Mouse (Mus musculus) right cerebral cortex, adult 2 months (tissue): ENCODE measurements around the gene Shank1.
A peak's percentile ranks its signal among the peaks of the same experiment; 100 is the strongest.
"Not testable (repeated sequence)": the region's sequence is repeated elsewhere in the genome, so short reads cannot be mapped to it uniquely, and the experiment has no call there.

Experiments
- DNase-seq, 2 experiments: peaks; one replicate each; pipeline ENCODE4 v3.0.0; 2021 to 2022; ENCODE audit warnings: low spot score in 2 of 2

Gene Shank1

DNA sequence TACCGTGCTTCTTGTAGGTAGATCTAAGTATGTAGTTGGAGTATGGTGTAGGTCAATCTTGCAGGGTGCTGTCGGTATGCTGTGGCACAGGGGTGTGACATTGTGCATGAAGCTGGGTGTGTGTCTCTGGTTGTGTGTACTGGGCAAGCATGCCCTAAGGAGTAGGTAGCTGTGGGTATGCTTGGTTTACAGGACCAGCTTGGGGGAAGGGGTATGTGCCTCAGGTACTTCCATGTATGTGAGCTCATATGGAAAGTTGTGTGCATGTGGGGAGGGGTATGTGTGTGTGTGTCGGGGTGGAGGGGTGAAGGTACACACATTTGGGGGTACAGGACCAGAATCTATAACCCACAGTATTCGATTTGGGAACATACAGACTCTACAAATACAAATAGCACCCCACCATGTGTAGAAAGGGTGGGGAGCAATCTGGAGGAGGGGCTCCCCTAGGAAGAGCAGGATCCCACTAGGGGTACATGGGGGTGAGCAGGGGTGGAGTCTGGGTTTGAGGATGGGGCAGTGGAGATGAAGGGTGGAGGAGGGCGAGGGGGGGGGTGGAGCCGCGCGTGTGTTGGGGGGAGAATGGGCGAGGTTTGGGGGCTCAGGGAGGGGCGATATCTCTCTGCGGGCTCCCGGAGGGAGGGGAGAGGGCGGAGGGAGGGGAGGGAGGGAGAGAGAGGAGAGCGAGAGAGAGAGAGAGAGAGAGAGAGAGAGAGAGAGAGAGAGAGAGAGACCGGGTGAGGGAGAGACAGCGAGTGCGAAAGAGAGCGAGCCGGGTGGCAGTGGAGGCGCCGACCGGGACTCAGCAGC, at the start of gene Shank1:
Gene Shank1 (plus strand): TSS at position 779 of the 810 bp plus-strand sequence.
- peak; percentile 11 to 20 for DNase-seq

DNA sequence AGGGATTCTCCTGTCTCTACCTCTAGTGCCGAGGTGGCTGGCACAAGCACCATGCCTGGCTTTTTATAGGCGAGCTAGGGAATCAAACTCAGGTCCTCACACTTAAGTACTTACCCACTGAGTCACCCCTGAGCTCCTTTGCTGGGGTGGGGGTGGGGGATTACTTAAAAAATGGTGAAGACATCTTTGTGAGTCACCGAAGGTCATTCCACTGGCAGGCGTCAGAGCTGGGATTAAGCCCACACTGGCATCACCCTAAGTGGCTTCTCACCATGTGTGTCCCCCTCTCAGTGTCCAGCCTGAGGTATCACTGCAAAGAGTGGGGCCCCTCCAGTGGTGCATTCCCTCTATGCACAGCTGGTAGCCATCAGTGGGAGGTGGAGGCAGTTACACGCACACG, 49.6 kb upstream of the Shank1 start:
- no peak for DNase-seq

DNA sequence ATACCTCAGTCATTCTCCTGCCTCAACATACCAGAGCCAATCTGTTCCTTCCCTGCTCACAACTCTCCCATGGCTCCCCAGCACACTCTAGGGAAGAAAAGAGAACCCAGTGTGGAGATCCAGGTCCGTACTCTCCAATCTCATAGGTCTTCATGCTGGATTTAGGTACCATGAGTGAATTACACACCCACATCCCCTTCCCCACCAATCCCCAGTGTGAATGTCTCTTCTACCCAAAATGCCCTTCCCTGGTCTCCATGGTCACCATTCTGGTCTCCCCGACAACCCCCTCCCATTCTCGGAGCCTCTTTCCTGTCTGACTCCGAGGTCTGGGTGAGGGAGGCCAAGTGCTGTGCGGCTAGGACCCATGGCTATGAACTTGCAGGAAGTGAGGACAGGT, 48.9 kb upstream of the Shank1 start, which contains the start of gene Gm15517:
Gene Gm15517 (plus strand): TSS at position 301 of the 400 bp plus-strand sequence.
- DNase-seq, result no peak

DNA sequence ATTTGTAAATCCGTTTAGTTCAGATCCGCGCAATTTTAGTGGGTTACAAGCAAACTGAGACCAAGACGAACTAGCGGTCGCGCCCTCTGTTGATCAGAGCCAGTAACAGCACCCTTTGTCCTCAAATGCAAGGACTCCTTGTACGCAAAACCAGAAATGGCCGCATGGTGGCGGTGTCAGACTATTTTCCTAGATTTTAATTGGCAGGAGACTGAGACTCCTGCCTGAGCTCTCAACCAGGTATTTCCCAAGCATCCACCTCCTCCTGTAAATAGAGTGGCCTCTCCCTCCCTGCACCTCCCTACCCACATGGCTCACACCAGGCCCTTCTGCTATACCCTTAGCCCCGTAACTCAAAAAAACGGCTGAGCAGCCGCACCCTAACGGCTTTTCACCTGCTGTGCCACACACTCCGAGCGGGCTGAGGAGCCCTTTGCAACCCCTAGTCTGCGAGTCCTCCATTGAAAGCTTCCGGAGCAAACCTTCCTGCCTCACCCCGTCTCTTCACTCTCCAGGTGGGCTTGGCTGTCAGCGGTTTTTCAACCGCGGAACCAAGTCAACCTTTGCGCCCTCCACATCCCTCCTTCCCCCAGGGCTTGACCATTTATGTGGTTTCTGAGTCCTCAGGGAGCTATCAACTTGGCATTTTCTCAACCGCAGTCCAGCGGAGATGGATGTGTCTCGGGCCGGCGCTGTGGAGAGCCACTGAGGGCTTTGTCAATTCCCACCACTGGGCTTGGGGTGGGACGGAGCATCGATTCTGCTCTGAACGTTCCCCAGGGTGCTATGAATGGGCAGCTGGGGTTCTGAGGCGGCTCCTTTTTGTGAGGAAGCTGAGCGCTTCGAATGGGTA, 47.0 kb upstream of the Shank1 start:
- peak; percentile 99 for DNase-seq

DNA sequence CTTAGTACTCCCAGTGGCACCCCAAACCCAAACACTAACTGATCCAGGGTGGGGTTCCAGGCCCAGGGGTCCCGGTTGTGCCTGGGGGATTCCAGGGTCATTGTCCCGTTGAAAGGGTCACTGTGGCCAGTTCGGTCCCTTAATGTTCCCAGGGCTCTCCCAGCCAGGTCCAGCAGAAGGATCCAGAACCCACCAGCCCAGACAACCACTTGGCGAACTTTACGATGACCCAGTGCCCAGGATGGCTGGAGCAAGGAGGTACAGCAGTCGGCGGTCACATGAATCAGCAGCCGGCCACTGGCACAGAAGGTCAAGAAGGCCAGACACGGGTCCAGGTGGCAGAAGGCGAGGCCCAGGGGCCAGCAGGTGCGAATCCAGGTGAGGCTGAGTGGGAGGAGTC, 41.9 kb upstream of the Shank1 start:
- no peak for DNase-seq

DNA sequence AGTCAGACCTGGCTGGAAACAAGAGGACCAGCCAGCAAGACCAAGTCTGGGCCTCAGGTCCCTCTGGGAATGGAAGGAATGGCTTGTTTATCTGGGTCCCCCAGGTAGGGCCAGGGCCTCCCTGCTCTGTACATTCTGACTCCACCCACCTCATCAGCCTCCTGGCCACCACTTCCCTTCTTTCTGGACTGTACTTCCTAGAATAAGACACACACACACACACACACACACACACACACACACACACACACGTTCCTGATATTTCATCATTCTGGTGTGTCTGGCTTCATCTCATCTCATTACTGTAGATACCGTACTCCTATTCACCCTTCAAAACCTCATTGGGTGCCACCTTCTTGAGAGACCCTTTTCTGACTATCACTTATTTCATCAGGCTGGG, 40.7 kb upstream of the Shank1 start:
- DNase-seq, result no peak

DNA sequence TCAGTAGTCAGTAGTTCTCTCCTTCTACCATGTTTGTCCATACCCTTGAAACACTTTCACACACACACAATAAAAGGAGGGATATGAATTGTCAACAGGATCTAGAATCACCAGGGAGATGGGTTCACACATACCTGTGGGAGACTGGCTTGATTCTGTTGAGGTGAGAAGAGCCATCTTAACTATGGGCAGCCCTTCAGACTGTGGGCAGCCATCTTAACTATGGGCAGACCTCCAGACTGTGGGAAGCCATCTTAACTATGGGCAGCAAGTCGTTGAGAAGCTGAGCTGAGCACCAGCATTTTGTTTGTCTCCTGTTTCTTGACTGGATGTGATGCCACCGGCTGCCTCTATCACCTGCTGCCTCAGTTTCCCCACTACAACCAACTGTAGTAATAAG, 38.7 kb upstream of the Shank1 start:
- DNase-seq, result no peak

DNA sequence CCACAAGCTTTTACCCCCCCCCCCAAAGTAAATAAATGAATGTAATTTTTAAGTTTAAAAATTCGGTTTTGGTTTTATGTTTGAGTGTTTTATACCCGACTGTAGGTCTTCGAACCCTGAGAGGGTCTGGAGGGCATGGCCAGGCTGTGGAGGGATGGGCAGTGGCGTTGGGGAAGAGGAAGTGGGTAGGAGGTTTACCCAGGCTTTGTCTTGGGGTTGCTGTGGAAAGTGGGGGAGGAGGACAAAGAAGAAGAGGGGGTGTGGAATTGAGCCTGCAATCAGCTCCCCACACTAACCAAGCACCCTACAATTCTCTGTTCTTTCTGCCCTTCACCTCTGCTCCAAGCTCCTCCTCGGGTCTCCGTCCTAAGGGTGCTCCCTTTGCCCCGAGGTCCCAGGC, 37.5 kb upstream of the Shank1 start:
- no peak for DNase-seq

DNA sequence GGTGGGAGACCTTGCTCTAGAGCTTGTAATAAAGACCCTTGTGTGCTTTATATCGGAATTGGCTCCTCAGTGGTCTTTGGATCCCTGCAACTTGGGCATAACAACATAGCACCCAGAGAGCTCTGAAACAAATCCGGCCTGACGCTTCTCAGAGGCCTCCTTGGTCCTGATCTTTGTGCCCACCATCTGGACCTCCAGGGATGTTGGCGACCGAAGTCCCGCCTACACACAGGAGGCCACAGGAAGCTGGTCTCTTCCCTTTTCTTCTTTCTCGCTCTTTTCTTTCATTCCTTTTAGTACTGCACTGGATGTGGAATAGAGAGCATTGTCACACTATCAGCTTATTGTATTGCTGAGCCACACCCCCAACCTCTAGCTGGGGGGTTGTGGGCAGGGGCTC, 36.6 kb upstream of the Shank1 start:
- no peak for DNase-seq

DNA sequence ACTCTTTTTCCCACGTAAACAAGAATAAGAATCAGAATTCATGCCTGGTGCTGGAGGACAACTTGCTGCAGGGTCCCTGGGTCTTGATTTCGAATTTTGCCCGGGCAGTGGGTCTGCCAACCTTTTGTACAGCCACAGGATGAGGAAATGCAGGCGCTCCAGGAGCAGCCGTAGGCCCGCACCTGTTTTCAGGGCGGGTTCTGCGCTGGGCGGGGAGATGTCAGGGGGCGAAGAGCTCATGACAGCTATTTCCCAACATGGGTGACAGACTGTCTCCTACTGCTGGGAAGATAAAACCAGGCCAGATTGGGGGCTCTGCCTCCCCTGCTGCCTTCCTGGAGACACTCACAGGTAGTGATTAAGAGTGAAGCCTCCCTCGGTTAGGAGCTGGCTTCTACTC, 36.0 kb upstream of the Shank1 start:
- no peak for DNase-seq

DNA sequence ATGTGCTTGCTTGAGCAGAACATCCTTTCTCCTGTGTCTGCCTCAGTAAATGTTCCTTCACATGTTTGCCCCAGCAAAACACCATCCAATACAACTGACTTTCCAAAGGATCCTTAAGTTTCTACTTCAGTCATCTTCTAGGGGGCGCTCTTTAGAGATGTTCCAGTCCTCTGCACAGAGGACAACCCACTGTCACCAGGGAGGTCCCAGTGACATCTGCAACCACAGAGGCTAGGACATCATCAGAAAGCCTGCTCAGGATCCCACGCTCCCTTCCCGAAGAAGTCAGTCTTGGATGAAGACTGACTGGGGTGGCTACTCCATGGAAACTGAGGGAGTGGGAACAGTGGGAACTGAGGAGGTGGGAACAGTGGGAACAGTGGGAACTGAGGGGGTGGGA, 34.5 kb upstream of the Shank1 start:
- DNase-seq, result no peak

DNA sequence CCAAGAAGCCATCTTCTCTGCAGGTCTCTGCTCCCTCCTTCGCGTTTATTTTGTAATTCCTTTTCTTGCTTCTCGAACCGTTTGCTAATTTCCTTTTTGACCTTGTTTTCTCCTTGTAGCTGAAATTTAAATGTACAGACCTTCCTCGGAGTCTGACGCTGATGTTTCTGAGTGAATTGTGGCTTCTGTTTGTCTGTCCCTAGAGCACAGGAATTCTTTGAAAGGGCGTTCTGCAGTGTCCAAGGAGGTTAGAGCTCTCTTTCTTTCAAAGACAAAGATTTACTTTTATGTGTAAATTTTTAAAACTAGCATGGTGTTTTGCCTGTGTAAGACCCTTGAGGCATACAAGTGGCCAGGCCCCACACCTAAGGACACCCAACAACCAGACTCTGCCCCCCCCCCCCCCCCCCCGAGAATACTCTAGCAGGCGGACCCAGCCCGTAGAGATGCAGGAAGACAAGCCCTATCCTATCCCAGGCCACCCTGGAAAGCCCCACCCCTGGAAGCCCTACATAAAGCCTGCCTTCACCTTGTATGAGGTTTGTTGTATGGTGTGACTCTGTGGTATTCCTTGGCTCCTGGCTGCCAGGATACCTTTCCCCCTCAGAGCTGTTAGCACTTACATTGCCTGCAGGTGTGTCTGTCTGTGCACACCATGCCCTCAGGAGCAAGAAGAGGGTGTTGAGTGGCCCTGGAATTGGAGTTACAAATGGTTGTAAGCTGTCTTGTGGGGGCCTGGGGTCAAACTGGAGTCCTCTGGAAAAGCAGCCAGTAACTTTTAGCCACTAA, 33.4 kb upstream of the Shank1 start:
- no peak for DNase-seq

DNA sequence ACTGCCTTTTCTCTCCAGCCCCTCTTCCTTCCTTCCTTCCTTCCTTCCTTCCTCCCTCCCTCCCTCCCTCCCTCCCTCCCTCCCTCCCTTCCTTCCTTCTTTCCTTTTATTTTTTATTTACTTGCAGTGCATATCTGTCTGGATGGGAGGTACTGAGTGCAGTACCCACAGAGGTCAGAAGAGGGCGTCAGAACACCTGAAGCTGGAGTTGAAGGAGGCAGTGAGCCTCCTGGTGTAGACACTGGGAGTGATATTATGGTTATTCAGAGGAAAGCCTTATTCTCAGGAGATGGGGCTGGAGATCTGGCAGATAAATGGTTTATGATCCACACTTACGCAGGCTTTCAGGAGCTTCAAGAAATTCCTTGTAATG, 32.8 kb upstream of the Shank1 start:
- DNase-seq, result peak; percentile 55 to 63

DNA sequence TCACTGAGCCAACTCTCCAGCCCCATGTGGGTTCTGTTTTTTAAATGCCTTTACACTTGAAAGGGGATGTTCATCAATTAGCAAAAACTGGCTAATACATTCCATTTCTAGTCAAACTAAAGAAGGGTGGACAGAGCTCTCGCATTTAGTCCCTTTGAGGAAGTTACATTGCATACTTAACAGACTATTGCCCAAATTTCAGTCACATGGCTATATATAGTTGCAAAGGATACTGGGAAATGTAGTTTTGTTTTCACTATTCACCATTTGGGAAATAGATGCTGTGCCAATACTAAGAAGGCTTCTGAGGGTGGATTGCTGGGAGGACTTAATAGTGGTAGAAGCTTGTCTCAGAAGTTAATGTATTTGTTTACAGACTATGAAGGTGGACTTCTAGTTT, 29.1 kb upstream of the Shank1 start:
- DNase-seq, result no peak

DNA sequence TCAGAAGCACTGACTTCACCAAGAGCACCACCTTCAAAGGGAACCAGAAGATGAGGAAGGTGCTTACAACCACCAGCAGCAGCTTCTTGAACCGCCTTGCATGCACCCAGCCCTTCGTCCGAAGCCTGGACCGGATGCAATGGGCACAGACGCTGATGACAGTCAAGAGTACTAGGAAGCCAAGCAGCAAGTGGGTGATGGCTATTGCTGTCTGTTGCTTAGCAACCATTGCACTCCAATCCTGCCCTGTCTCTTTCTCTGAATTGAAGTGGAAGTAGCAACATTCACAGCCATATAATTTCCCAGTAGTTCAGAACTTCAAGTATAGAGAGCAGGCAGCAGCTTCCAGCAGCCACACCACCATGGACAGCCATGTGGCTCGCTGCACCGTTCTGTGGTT, 28.5 kb upstream of the Shank1 start:
- peak in 1 of 2 experiments; percentile 28 for DNase-seq

DNA sequence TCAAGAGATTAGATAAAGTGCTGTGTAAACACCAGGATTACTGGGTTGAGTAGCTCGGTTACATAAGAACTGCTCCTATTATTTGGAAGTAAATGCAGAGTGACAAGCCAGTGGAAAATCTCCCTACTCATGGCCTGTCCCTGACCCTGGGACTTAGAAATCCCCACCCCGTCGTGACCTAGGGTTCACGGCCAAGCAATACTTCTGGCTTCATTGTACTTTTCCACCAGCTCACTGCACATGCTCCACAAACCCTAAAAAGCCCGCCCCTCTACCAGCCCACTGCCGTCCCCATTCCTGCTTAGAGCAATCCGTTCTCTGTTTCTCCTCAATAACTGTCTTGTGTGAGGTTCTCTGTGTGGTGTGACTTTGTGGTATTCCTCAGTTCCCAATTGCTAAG, 22.3 kb upstream of the Shank1 start:
- no peak for DNase-seq

DNA sequence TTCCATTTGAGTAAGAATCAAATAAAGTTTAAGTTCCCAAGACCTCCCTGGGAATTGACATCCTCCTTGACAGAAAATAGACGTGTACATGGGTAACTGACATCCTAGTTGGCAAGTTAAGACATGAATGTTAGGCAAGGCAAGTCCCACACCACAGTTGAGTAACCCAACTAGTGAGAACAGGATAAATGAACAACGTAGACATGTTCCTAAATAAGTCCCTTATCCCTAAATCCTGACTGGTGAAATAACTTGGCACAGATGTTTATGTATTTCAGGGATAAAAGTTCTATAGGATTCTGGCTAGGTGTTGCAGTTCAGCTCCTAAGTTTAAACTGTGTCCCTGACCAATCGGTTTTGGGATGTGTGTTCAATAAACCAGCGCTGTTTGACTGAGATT, 19.1 kb upstream of the Shank1 start:
- no peak for DNase-seq

DNA sequence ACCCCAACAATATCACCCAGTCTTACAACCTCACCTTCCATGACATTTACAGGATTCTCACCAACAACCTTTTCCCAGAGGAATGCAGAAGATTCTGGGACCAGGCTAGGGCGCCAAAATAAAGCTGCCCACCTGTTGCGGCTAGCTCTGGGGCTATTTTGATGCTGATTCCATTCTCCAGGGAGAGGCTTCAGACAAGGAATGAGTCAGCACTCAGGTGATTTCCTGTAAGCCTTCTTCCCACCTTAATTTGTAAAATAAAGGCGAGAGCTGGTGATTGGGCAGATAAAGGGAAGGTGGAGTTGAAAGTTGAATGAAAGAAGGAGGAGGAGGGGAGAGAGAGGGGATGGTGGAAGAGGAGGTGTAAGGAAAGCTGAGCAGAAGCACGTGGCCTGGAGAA, 18.6 kb upstream of the Shank1 start:
- no peak for DNase-seq

DNA sequence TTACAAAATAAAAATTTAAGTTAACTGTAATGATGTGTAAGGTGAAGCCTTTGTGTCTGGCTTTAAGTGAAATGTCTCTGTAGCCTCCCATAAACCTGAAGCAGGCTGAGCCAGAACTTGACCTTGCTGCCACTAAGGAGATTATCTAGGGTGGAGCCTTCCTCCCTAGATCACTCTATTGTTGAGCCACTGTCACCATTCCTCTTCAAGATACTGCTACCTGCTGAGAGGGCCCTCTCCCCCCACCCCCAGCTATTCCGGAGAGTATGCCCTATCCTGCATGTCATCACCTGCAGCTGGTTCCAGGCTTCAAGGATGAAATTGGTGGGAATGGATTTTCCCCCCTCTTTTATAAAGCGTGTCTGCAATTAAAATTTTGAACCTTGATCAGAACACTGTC, 12.6 kb upstream of the Shank1 start:
- not testable (repeated sequence) for DNase-seq

DNA sequence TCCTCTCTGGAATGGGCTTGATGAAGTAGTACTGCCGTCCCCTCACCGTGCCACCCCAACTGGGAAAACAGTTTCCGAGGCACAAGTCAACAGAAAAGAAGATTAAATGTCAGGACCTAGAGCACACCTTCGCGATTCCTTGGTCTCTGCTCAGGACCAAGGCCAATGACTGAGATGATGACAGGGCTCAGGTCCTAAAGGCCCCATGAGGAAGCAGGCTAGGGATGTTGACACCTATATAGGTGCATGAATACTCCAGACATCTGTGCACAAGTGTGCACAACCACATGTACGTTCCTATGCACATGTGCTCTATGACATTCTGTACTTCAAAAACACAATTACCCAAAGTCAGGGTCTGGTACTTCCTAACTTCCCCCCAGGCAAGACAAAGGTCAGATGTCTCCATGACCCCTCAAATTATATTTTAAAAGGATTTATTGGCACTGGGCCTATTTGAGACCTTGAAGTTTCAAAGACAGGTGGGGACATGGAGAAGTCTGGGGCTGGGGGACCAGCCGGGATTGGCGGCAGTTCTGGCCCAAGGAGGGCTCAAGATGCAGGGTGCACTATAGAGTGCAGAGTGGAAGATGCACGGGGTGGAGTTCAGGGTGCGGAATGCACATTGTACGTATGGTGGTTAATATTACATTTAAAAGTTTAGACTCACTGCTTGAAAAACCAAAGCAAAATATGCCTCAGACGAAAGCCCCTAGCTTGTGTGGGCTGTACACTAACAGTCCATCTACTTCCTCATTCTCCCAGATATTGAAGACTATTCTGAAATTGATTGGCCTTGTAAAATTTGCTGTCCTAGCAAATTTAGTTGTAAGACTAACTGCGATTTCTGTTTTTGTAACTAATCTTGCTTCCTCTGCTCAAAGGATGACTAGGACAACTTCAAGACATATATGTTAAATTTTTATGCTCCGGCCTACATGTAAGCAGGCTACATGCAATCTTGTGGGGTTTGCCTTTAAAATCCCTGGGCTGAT, 6.4 kb upstream of the Shank1 start:
- peak in 1 of 2 experiments; percentile 1 for DNase-seq

DNA sequence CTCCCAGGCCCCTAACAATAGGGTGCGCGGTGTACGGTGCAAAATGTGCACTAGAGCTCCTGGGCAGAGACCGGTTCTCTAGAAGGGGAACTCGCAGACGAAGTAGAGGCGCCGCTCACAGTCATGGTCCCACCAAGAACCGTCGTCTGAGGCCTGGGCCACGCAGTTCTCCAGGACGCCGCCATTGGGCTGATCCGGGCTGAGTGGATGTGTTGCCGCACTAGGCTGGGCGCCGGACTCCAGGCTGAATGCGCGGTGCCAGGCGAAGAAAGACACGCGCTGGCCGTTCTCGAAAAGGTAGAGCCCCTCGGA, 5.6 kb upstream of the Shank1 start:
- no peak for DNase-seq
